Mouse (Mus musculus) limb, embryonic 12.5 days (tissue): Measurements from ENCODE around the gene Ccdc51. TPM values are rescaled to one million over a fixed set of nuclear protein-coding genes. Genes with fewer than 3 reads are reported as not detected.

Experiments used
- ATAC-seq: fragments of 200-750 bp; cut with Nextera tagmentation; 2 replicates; pipeline ENCODE4 v1.8.0; 2017; ENCODE audit warnings: low read depth, moderate TSS enrichment; ENCODE audit not compliant: insufficient number of reproducible peaks, insufficient read depth, low FRiP score, low TSS enrichment
- H3K27ac ChIP-seq: fragments of 300-500 bp; sonication (generic); 2 replicates; pipeline ENCODE4 v1.5.1; 2016; ENCODE audit warnings: mild to moderate bottlenecking, moderate library complexity
- H3K27me3 ChIP-seq: fragments of 300-500 bp; sonication (generic); 2 replicates; pipeline ENCODE4 v1.6.1; 2016; ENCODE audit warnings: mild to moderate bottlenecking, moderate library complexity
- H3K36me3 ChIP-seq: fragments of 300-500 bp; sonication (generic); 2 replicates; pipeline ENCODE4 v1.6.1; 2016; ENCODE audit warnings: mild to moderate bottlenecking, moderate library complexity
- H3K4me1 ChIP-seq: fragments of 300-500 bp; sonication (generic); replicated peaks from 2 replicates; pipeline ENCODE4 v1.6.1; 2016
- H3K4me2 ChIP-seq: fragments of 300-500 bp; sonication (generic); 2 replicates; pipeline ENCODE4 v1.6.1; 2016; ENCODE audit warnings: mild to moderate bottlenecking, moderate library complexity
- H3K4me3 ChIP-seq: fragments of 300-500 bp; sonication (generic); replicated peaks from 2 replicates; pipeline ENCODE4 v1.5.1; 2016; ENCODE audit warnings: mild to moderate bottlenecking
- H3K9ac ChIP-seq: fragments of 300-500 bp; sonication (generic); replicated peaks from 2 replicates; pipeline ENCODE4 v1.6.1; 2016; ENCODE audit warnings: mild to moderate bottlenecking, moderate library complexity
- H3K9me3 ChIP-seq: fragments of 300-500 bp; sonication (generic); 2 replicates; pipeline ENCODE4 v1.6.1; 2016; ENCODE audit warnings: mild to moderate bottlenecking, moderate library complexity
- WGBS: fragments of 180-500 bp; shearing (Covaris S2); methylation state at CpG from one replicate; pipeline ENCODE4 v1.1.7; 2016; 5-methylcytosine and 5-hydroxymethylcytosine counted together
- polyA plus RNA-seq: library from polyadenylated mRNA; unstranded; fragments of >200 nt; fragmentation: Nextera tagmentation; extraction: Ambion mirVana; gene quantifications from 2 replicates; pipeline ENCODE4 v1.2.1, GENCODE M21; 2016

The Ccdc51 gene
- 12.8 and 13.9 TPM in 2 replicates for polyA plus RNA-seq

GRCm38 (mm10) chr9:109082124-109082800 lies at the start of gene Ccdc51, which contains the start of gene Tma7:
TSS of gene Ccdc51 (plus strand) at chr9:109082493.
TSS of gene Tma7 (minus strand) at chr9:109082587.
- under 1% methylated on average over 37 of the region's 37 CpGs for WGBS
- ATAC-seq, result peak; percentile 96
- H3K9me3 ChIP-seq, result no peaks in the 10 kb centered on the region
- H3K27me3 ChIP-seq, result no peaks in the 10 kb centered on the region
- H3K4me3 ChIP-seq, result peak within 1 kb of the TSS; percentile 81
- peaks cover 22% of the 10 kb centered on the region for H3K4me1 ChIP-seq
- peak within 1 kb of the TSS; percentile 84 for H3K9ac ChIP-seq
- peak within 1 kb of the TSS; percentile 81 for H3K27ac ChIP-seq
- peaks cover 27% of the 10 kb centered on the region for H3K36me3 ChIP-seq
- H3K4me2 ChIP-seq, result peak within 1 kb of the TSS; percentile 86

DNA sequence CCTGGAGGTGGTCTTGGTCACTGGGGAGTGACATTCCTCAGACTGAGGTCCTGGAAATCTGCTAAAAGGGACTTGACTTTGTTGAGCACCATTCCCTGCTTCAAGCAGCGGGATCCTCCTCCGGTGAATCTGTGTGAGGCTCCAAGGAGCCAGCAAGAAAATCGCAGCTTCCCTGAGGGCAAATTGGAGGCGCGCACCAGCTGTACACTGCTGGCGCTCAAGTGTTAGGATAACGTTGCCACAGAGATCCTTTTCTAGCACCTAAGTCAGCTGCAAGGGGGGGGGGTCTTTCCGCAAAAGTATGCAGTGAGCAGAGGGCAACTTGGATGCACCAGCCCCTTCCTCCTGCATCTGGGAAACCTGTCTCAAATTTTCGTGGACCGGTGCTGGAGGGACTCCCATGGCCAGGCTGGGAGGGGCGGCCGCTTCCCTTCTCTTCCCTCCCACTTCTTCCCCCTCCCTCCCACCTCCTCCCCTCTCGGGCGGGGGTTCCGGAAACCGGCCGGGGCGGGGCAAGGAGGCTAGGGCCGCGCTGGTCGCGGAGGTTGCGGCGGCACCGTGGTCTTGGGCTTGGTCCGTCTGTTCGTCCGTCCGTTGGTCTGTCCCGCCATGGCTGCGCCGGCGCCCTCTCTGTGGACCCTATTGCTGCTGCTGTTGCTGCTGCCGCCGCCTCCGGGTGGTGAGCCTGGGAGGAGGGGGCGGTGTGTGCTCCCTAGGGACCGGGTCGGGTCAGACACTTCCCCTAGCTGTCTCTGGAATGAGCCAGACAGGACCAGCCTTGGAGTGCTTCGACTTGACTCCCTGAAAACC lies 44.0 kb upstream of the Ccdc51 start, which contains the start of gene Shisa5:
Shisa5 (plus strand) TSS at position 480 of the 810 bp plus-strand sequence.
- ATAC-seq, result peak; percentile 89
- WGBS, result under 1% methylated on average over 40 of the region's 40 CpGs
- H3K27ac ChIP-seq, result peak within 1 kb of the TSS; percentile 64; the same call in 1 of the 2 replicates

GRCm38 (mm10) chr9:109038901-109039364 lies 43.4 kb upstream of the Ccdc51 start:
- Histone ChIP-seq H3K9ac (peak overlapping the region; percentile 78), H3K4me1 (peaks cover 29% of the 10 kb centered on the region), H3K4me3 (peak overlapping the region; percentile 75), H3K4me2 (peak overlapping the region; percentile 80), H3K36me3 (no peaks in the 10 kb centered on the region), H3K9me3 (no peaks in the 10 kb centered on the region), H3K27me3 (no peaks in the 10 kb centered on the region), H3K27ac (peak overlapping the region; percentile 64; the same call in 1 of the 2 replicates)
- peak; percentile 40 for ATAC-seq
- 18% methylated on average over 8 of the region's 8 CpGs for WGBS

More for the DNA sequence above, 44.0 kb upstream of the Ccdc51 start, which contains the start of gene Shisa5:
- Histone ChIP-seq H3K36me3 (no peaks in the 10 kb centered on the region), H3K9me3 (no peaks in the 10 kb centered on the region; the same call in 1 of the 2 replicates), H3K4me1 (peaks cover 29% of the 10 kb centered on the region), H3K9ac (peak within 1 kb of the TSS; percentile 78), H3K4me3 (peak within 1 kb of the TSS; percentile 75), H3K27me3 (no peaks in the 10 kb centered on the region), H3K4me2 (peak within 1 kb of the TSS; percentile 80)

GRCm38 (mm10) chr9:109039681-109040080 lies 42.6 kb upstream of the Ccdc51 start:
- peaks cover 29% of the 10 kb centered on the region for H3K4me1 ChIP-seq
- peak overlapping the region; percentile 75; the same call in 1 of the 2 replicates for H3K4me3 ChIP-seq
- H3K9ac ChIP-seq, result no peak overlapping the region
- no peak for ATAC-seq
- peak overlapping the region; percentile 80; the same call in 1 of the 2 replicates for H3K4me2 ChIP-seq
- H3K27ac ChIP-seq, result no peak overlapping the region
- H3K36me3 ChIP-seq, result peaks cover 4% of the 10 kb centered on the region; the same call in 1 of the 2 replicates
- no peaks in the 10 kb centered on the region for H3K9me3 ChIP-seq
- no peaks in the 10 kb centered on the region for H3K27me3 ChIP-seq
- 75% methylated on average over 4 of the region's 4 CpGs for WGBS

DNA sequence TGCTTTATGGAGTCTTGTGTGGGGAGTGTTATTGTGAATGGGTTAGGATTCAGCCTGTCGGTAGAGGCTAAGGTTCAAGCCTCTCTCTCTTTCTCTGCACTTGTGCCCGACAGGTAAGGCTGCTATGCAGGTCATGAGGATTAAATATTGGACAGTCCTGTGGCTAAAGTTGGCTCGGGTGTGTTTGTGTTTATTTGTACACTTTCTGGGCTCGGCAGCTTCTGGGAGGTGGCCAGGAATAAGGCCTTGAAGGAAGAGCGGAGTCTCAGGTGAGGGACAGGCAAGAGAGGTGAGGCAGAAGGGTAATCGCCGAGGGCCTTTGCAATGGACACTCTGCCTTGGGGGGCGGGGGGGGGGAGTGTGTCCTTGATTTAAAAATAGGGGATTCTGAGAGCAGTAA lies 42.1 kb upstream of the Ccdc51 start:
- 79% methylated on average over 8 of the region's 8 CpGs for WGBS
- H3K27me3 ChIP-seq, result no peaks in the 10 kb centered on the region
- peaks cover 4% of the 10 kb centered on the region; the same call in 1 of the 2 replicates for H3K36me3 ChIP-seq
- no peaks in the 10 kb centered on the region for H3K9me3 ChIP-seq
- peak overlapping the region; percentile 80; the same call in 1 of the 2 replicates for H3K4me2 ChIP-seq
- no peak for ATAC-seq
- H3K4me1 ChIP-seq, result peaks cover 29% of the 10 kb centered on the region
- H3K4me3 ChIP-seq, result no peak overlapping the region
- H3K9ac ChIP-seq, result no peak overlapping the region
- no peak overlapping the region for H3K27ac ChIP-seq

DNA sequence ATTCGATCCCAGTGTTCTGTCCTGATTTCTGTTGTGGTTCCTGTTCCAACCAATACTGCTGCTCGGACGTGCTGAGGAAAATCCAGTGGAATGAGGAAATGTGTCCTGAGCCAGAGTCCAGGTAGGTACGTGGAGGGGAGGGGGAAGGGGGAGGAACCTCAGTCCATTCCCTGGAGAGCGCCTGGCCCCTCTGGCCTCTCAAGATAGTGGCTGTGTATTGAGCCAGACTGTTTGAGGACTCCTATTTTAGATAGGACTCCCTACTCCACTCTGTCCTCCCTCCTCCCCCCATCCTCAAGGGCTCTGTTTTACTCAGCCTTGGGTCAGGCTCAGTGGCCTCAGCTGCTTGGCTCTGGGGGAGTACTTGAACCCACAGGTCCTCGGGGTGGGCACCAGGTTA lies 41.4 kb upstream of the Ccdc51 start:
- no peaks in the 10 kb centered on the region for H3K9me3 ChIP-seq
- H3K4me3 ChIP-seq, result no peak overlapping the region
- H3K9ac ChIP-seq, result no peak overlapping the region; the same call in 1 of the 2 replicates
- WGBS, result 70% methylated on average over 6 of the region's 6 CpGs
- no peak overlapping the region for H3K27ac ChIP-seq
- ATAC-seq, result no peak
- peaks cover 29% of the 10 kb centered on the region for H3K4me1 ChIP-seq
- H3K4me2 ChIP-seq, result no peak overlapping the region
- peaks cover 4% of the 10 kb centered on the region; the same call in 1 of the 2 replicates for H3K36me3 ChIP-seq
- no peaks in the 10 kb centered on the region for H3K27me3 ChIP-seq

DNA sequence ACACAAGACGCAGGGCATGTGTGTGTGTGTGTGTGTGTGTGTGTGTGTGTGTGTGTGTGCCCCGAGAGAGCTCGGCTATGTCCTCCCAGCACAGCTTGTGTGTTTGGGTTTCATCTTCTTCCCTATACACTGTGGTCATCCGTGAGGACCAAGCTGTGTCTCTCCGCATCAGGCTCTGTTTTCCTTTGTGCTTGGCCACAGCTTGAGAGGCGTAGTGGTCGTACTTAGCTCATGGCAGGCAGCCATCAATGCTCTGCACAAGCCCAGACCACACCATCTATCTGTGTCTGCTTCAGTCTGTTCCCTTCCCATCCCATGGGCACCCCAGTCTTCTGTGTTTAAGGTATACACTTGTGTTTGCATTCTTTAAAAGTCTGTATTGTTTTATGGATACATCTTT lies 40.9 kb upstream of the Ccdc51 start:
- Histone ChIP-seq H3K4me3 (no peak overlapping the region), H3K27me3 (no peaks in the 10 kb centered on the region), H3K4me1 (peaks cover 29% of the 10 kb centered on the region), H3K36me3 (peaks cover 4% of the 10 kb centered on the region; the same call in 1 of the 2 replicates), H3K4me2 (no peak overlapping the region), H3K9me3 (no peaks in the 10 kb centered on the region), H3K27ac (no peak overlapping the region), H3K9ac (no peak overlapping the region)
- 90% methylated on average over 7 of the region's 7 CpGs for WGBS
- no peak for ATAC-seq

- Histone ChIP-seq H3K27ac (no peak overlapping the region), H3K9me3 (no peaks in the 10 kb centered on the region), H3K4me3 (no peak overlapping the region), H3K4me1 (0 out of 2 replicates have a peak, but pooled peaks cover under 1% of the 10 kb centered on the region), H3K36me3 (peaks cover 28% of the 10 kb centered on the region), H3K27me3 (no peaks in the 10 kb centered on the region), H3K4me2 (no peak overlapping the region), H3K9ac (no peak overlapping the region)
- ATAC-seq, result no peak
- WGBS, result 44% methylated on average over 5 of the region's 5 CpGs
Observed at GRCm38 (mm10) chr9:109046306-109046705, 36.0 kb upstream of the Ccdc51 start.

GRCm38 (mm10) chr9:109049316-109049715 lies 33.0 kb upstream of the Ccdc51 start:
- Histone ChIP-seq H3K4me1 (peaks cover under 1% of the 10 kb centered on the region), H3K4me3 (no peak overlapping the region), H3K27ac (no peak overlapping the region), H3K9me3 (no peaks in the 10 kb centered on the region), H3K36me3 (peaks cover 46% of the 10 kb centered on the region), H3K4me2 (no peak overlapping the region), H3K27me3 (no peaks in the 10 kb centered on the region), H3K9ac (no peak overlapping the region)
- WGBS, result 85% methylated on average over 7 of the region's 7 CpGs
- ATAC-seq, result no peak

- ATAC-seq, result no peak
- H3K4me2 ChIP-seq, result no peak overlapping the region
- no peaks in the 10 kb centered on the region for H3K27me3 ChIP-seq
- H3K36me3 ChIP-seq, result peaks cover 43% of the 10 kb centered on the region
- no peaks in the 10 kb centered on the region for H3K9me3 ChIP-seq
- H3K4me3 ChIP-seq, result no peak overlapping the region
- WGBS, result 82% methylated on average over 9 of the region's 9 CpGs
- peaks cover 6% of the 10 kb centered on the region for H3K4me1 ChIP-seq
- H3K27ac ChIP-seq, result no peak overlapping the region
- H3K9ac ChIP-seq, result no peak overlapping the region
Observed at GRCm38 (mm10) chr9:109049996-109050673, 32.2 kb upstream of the Ccdc51 start.
